Comparison of ENCODE assay signal across 8 mouse cellular contexts in the genomic region with DNA sequence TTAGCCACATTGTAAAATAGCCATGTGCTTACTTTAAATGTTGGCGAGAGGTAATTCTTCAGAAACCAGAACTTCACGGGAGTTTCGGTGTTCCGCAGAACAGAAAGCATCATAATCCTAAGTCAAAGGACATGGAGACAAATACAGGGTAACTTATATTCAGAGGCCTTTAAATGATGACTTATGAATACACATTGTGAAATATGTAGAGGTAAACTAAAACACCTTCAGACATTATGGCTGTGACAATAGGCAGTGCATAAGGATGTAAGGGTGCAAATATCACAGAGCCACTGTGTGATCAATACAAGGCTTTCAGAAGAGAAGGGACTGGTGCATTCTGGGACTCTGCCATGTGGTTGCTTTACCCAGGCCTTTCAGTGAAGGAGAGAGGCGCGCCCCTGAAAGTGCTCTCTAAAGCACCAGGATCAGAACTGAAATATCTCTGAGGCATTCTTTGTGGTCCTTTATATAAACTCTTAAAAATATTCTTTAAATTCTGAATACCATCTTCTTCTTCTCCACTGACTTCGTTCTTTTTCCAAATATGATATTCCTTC.
DNase-seq lines count a peak whose midpoint lies in the region; ATAC-seq and TF ChIP-seq lines count a peak whose summit lies in the region.

No protein-coding gene starts in this region.

- no peaks in the 10 kb centered on the region for H3K9me3 ChIP-seq in embryonic facial prominence, embryonic 15.5 days (replicated peaks)
- no peaks in the 10 kb centered on the region for H3K9me3 ChIP-seq in limb, embryonic 11.5 days (ENCODE audit: control insufficient read depth, low read length)
- no peaks in the 10 kb centered on the region for H3K9me3 ChIP-seq in neural tube, embryonic 15.5 days (replicated peaks)

- H3K4me3 ChIP-seq in liver, adult 2 months (ENCODE audit: insufficient read depth, low read depth, low read length): peak overlapping the region; percentile 49; the same call in 1 of the 2 replicates
- H3K4me3 ChIP-seq in embryonic facial prominence, embryonic 15.5 days (replicated peaks): peak overlapping the region; percentile 52
- peak overlapping the region; percentile 20 for H3K4me3 ChIP-seq in limb, embryonic 11.5 days (ENCODE audit: low read depth, low read length)
- H3K4me3 ChIP-seq in neural tube, embryonic 15.5 days (replicated peaks): peak overlapping the region; percentile 44

- DNase-seq in liver, adult 2 months (ENCODE audit: extremely low read depth, low read depth, low spot score): no peak
- no peak for DNase-seq in liver
- no peak for DNase-seq in limb, embryonic 11.5 days (ENCODE audit: low spot score)
- no peak for DNase-seq in layer of hippocampus, adult 11-12 months (ENCODE audit: low spot score)
- no peak for DNase-seq in frontal cortex, postnatal 10 days (ENCODE audit: low spot score in 2 of 2)

- TF ChIP-seq POLR2A in liver, adult 2 months (IDR thresholded peaks at IDR 0.05; ENCODE audit: extremely low read depth, insufficient read depth, low read length): no peak

- no peak for ATAC-seq in embryonic facial prominence, embryonic 15.5 days (ENCODE audit: insufficient number of reproducible peaks, low FRiP score, low TSS enrichment, low read depth)
- no peak for ATAC-seq in limb, embryonic 11.5 days (ENCODE audit: insufficient number of reproducible peaks, low FRiP score, low TSS enrichment, low read depth)
- ATAC-seq in neural tube, embryonic 15.5 days (ENCODE audit: low FRiP score): no peak
- ATAC-seq in cerebellum, adult (ENCODE audit: insufficient number of reproducible peaks, low FRiP score, low TSS enrichment): no peak

- 41% methylated on average over 7 of the region's 7 CpGs for WGBS in liver, adult 2 months
- 52% methylated on average over 7 of the region's 7 CpGs for WGBS in embryonic facial prominence, embryonic 15.5 days
- 66% methylated on average over 7 of the region's 7 CpGs for WGBS in limb, embryonic 11.5 days
- WGBS in neural tube, embryonic 15.5 days: 52% methylated on average over 7 of the region's 7 CpGs

- no peaks in the 10 kb centered on the region for H3K27me3 ChIP-seq in liver, adult 2 months (ENCODE audit: control insufficient read depth, insufficient read depth, low read length)
- no peaks in the 10 kb centered on the region for H3K27me3 ChIP-seq in embryonic facial prominence, embryonic 15.5 days
- H3K27me3 ChIP-seq in limb, embryonic 11.5 days (ENCODE audit: control insufficient read depth, insufficient read depth, low read length): no peaks in the 10 kb centered on the region
- no peaks in the 10 kb centered on the region for H3K27me3 ChIP-seq in neural tube, embryonic 15.5 days (replicated peaks)

- H3K79me2 ChIP-seq in liver, adult 2 months (ENCODE audit: control insufficient read depth, insufficient read depth, low read length): no peaks in the 10 kb centered on the region

- H3K4me2 ChIP-seq in embryonic facial prominence, embryonic 15.5 days (replicated peaks): peak overlapping the region; percentile 84
- peak overlapping the region; percentile 84 for H3K4me2 ChIP-seq in limb, embryonic 11.5 days (ENCODE audit: low read depth, severe bottlenecking)
- peak overlapping the region; percentile 87 for H3K4me2 ChIP-seq in neural tube, embryonic 15.5 days

- TF ChIP-seq CTCF in liver, adult 2 months (IDR thresholded peaks at IDR 0.05; ENCODE audit: low read depth, low read length): no peak

- no peak overlapping the region for H3K9ac ChIP-seq in liver, adult 2 months (ENCODE audit: low read depth, low read length)
- H3K9ac ChIP-seq in embryonic facial prominence, embryonic 15.5 days: no peak overlapping the region
- no peak overlapping the region for H3K9ac ChIP-seq in limb, embryonic 11.5 days (ENCODE audit: low read length)
- peak overlapping the region; percentile 39 for H3K9ac ChIP-seq in neural tube, embryonic 15.5 days (replicated peaks)

- peaks cover 2% of the 10 kb centered on the region; the same call in 1 of the 2 replicates for H3K4me1 ChIP-seq in liver, adult 2 months (ENCODE audit: control insufficient read depth, insufficient read depth, low read length)
- H3K4me1 ChIP-seq in embryonic facial prominence, embryonic 15.5 days: peaks cover 4% of the 10 kb centered on the region; the same call in 1 of the 2 replicates
- peaks cover 3% of the 10 kb centered on the region; the same call in 1 of the 2 replicates for H3K4me1 ChIP-seq in limb, embryonic 11.5 days (ENCODE audit: control insufficient read depth, insufficient read depth, low read length)
- H3K4me1 ChIP-seq in neural tube, embryonic 15.5 days: peaks cover 22% of the 10 kb centered on the region

- 0 out of 2 replicates have a peak overlapping the region, but pooled peaks have one; percentile 10 for H3K27ac ChIP-seq in liver, adult 2 months (replicated peaks; ENCODE audit: insufficient read depth, low read depth, low read length)
- H3K27ac ChIP-seq in embryonic facial prominence, embryonic 15.5 days (replicated peaks): peak overlapping the region; percentile 85; the same call in 1 of the 2 replicates
- H3K27ac ChIP-seq in limb, embryonic 11.5 days (replicated peaks; ENCODE audit: low read depth, low read length): no peak overlapping the region
- peak overlapping the region; percentile 74 for H3K27ac ChIP-seq in neural tube, embryonic 15.5 days (replicated peaks)

- no peaks in the 10 kb centered on the region for H3K36me3 ChIP-seq in liver, adult 2 months (ENCODE audit: control insufficient read depth, insufficient read depth, low read length)
- peaks cover 9% of the 10 kb centered on the region; the same call in 1 of the 2 replicates for H3K36me3 ChIP-seq in embryonic facial prominence, embryonic 15.5 days
- peaks cover 3% of the 10 kb centered on the region; the same call in 1 of the 2 replicates for H3K36me3 ChIP-seq in limb, embryonic 11.5 days (ENCODE audit: control insufficient read depth, insufficient read depth, low read length)
- H3K36me3 ChIP-seq in neural tube, embryonic 15.5 days: 0 out of 2 replicates have a peak, but pooled peaks cover 2% of the 10 kb centered on the region
